Mouse (Mus musculus) heart, embryonic 11.5 days (tissue): ENCODE measurements around the gene Unc79. TPM values are rescaled to one million over a fixed set of nuclear protein-coding genes. Genes with fewer than 3 reads are reported as not detected.

Source experiments
- ATAC-seq: fragments of 200-750 bp; cut with Nextera tagmentation; replicated peaks from 2 replicates; pipeline ENCODE4 v1.8.0; 2017; ENCODE audit warnings: moderate library complexity; ENCODE audit not compliant: insufficient number of reproducible peaks, low FRiP score, low TSS enrichment
- H3K27ac ChIP-seq: fragments of 300-500 bp; sonication (generic); 2 replicates; pipeline ENCODE4 v1.5.1; 2014; ENCODE audit warnings: mild to moderate bottlenecking, low read depth, low read length
- H3K27me3 ChIP-seq: fragments of 300-500 bp; sonication (generic); 2 replicates; pipeline ENCODE4 v1.6.1; 2014; ENCODE audit warnings: mild to moderate bottlenecking, low read length, mixed read lengths; ENCODE audit not compliant: control insufficient read depth, insufficient read depth
- H3K36me3 ChIP-seq: fragments of 300-500 bp; sonication (generic); 2 replicates; pipeline ENCODE4 v1.6.1; 2014; ENCODE audit warnings: mild to moderate bottlenecking, low read length, moderate library complexity, mixed read lengths; ENCODE audit not compliant: control insufficient read depth, insufficient read depth
- H3K4me1 ChIP-seq: fragments of 300-500 bp; sonication (generic); 2 replicates; pipeline ENCODE4 v1.6.1; 2014; ENCODE audit warnings: low read length; ENCODE audit not compliant: control insufficient read depth, insufficient read depth
- H3K4me2 ChIP-seq: fragments of 300-500 bp; sonication (generic); 2 replicates; pipeline ENCODE4 v1.6.1; 2014; ENCODE audit warnings: mild to moderate bottlenecking, moderate library complexity
- H3K4me3 ChIP-seq: fragments of 300-500 bp; sonication (generic); 2 replicates; pipeline ENCODE4 v1.5.1; 2014; ENCODE audit warnings: low read depth, low read length
- H3K9ac ChIP-seq: fragments of 300-500 bp; sonication (generic); 2 replicates; pipeline ENCODE4 v1.6.1; 2014; ENCODE audit warnings: mild to moderate bottlenecking, low read depth, low read length, moderate library complexity
- H3K9me3 ChIP-seq: fragments of 300-500 bp; sonication (generic); replicated peaks from 2 replicates; pipeline ENCODE4 v1.6.1; 2016; ENCODE audit warnings: low read length; ENCODE audit not compliant: control insufficient read depth
- WGBS: fragments of 180-500 bp; shearing (Covaris S2); extraction: QIAGEN DNeasy Blood & Tissue Kit; methylation state at CpG from one replicate; pipeline ENCODE4 v1.1.7; 2014; ENCODE audit not compliant: insufficient replicate concordance; 5-methylcytosine and 5-hydroxymethylcytosine counted together
- polyA plus RNA-seq: library from polyadenylated mRNA; unstranded; fragments of >200 nt; fragmentation: Nextera tagmentation; extraction: Ambion mirVana; gene quantifications from 2 replicates; pipeline ENCODE4 v1.2.1, GENCODE M21; 2014

Gene Unc79
- polyA plus RNA-seq, 1 experiment from 2014 or later, result 0.16 TPM

GRCm38 (mm10) chr12:103209581-103209980, 260.9 kb downstream of the Unc79 start:
- Histone ChIP-seq H3K36me3 (no peaks in the 10 kb centered on the region), H3K27me3 (no peaks in the 10 kb centered on the region), H3K4me3 (no peak overlapping the region), H3K4me2 (no peak overlapping the region), H3K27ac (no peak overlapping the region), H3K9ac (no peak overlapping the region), H3K4me1 (no peaks in the 10 kb centered on the region), H3K9me3 (no peaks in the 10 kb centered on the region)
- WGBS, result 83% methylated on average over 7 of the region's 7 CpGs
- no peak; the same call in 1 of the 2 replicates for ATAC-seq

DNA sequence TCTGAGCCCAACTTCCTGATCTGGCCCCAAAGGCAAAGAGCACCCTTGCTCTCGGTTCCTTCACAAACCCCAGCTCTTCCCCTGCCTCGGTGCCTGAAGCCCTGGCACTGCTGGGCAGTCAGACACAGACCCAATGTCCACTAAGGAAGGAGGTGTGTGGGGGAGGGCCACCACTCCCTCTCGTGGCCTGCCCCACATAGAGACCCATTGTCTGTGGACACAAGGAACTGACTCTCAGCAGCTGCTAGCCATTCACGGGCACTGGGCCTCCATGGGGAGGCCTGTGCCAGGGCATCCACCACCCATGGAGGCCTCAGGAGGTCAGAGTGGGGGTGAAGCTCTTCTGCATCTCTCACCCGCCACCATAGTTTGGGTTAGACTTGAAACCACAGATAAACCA, 262.4 kb downstream of the Unc79 start:
- H3K27ac ChIP-seq, result no peak overlapping the region
- no peak overlapping the region for H3K9ac ChIP-seq
- no peak overlapping the region for H3K4me3 ChIP-seq
- ATAC-seq, result no peak
- H3K4me2 ChIP-seq, result no peak overlapping the region
- H3K9me3 ChIP-seq, result no peaks in the 10 kb centered on the region
- WGBS, result 72% methylated on average over 5 of the region's 5 CpGs
- no peaks in the 10 kb centered on the region for H3K36me3 ChIP-seq
- no peaks in the 10 kb centered on the region for H3K4me1 ChIP-seq
- no peaks in the 10 kb centered on the region for H3K27me3 ChIP-seq

- Histone ChIP-seq H3K36me3 (no peaks in the 10 kb centered on the region), H3K4me1 (no peaks in the 10 kb centered on the region), H3K9ac (no peak overlapping the region), H3K27ac (no peak overlapping the region), H3K9me3 (no peaks in the 10 kb centered on the region), H3K4me2 (no peak overlapping the region), H3K4me3 (no peak overlapping the region), H3K27me3 (no peaks in the 10 kb centered on the region)
- 68% methylated on average over 2 of the region's 2 CpGs for WGBS
- ATAC-seq, result no peak
These were observed 264.9 kb downstream of the Unc79 start for GRCm38 (mm10) chr12:103213591-103213990.

DNA sequence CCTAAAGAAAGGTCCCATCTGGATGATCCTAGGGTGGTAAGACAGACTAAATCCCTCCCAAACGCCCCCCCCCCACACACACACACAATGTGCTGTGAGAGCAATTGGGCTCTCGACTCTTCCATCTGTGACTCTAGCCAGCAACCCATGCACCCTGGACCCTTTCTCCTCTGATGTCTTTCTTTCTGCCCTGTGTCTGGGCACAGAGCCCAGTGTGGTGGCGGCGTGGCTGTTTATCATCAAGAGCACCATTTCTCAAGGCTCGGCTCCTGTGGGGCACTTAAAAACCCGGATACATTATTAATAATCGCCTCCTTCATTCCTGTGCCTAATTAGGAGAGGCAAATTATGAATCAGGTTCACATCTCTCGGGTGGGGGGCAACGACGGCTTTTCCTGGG, 265.6 kb downstream of the Unc79 start:
- H3K36me3 ChIP-seq, result no peaks in the 10 kb centered on the region
- no peak for ATAC-seq
- no peak overlapping the region for H3K27ac ChIP-seq
- no peaks in the 10 kb centered on the region for H3K9me3 ChIP-seq
- 54% methylated on average over 10 of the region's 10 CpGs for WGBS
- H3K27me3 ChIP-seq, result no peaks in the 10 kb centered on the region
- H3K4me1 ChIP-seq, result no peaks in the 10 kb centered on the region
- no peak overlapping the region for H3K4me2 ChIP-seq
- no peak overlapping the region for H3K4me3 ChIP-seq
- no peak overlapping the region for H3K9ac ChIP-seq

DNA sequence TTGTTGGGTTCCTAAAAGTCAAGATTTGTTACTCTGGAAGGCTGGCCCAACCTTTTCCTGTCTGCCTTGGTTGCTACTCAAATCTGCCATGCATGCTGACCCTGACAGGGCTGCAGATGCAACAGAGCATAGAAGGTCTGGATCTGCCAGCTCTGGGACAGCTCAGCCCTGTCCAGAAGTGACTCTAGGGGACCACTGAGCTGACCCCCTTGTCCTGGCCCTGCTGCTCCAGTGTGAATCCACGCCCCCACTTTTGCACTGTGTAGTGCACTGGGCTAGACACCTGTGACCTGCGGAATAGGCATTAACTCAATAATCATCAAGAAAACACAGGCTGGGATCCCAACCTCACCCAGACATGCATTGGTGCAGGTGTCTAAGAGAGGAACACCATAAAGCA, 266.1 kb downstream of the Unc79 start:
- H3K9ac ChIP-seq, result no peak overlapping the region
- no peaks in the 10 kb centered on the region for H3K4me1 ChIP-seq
- no peaks in the 10 kb centered on the region for H3K27me3 ChIP-seq
- no peak overlapping the region for H3K4me2 ChIP-seq
- 89% methylated on average over 2 of the region's 2 CpGs for WGBS
- no peak overlapping the region for H3K4me3 ChIP-seq
- ATAC-seq, result no peak
- no peak overlapping the region for H3K27ac ChIP-seq
- H3K36me3 ChIP-seq, result no peaks in the 10 kb centered on the region
- H3K9me3 ChIP-seq, result no peaks in the 10 kb centered on the region

DNA sequence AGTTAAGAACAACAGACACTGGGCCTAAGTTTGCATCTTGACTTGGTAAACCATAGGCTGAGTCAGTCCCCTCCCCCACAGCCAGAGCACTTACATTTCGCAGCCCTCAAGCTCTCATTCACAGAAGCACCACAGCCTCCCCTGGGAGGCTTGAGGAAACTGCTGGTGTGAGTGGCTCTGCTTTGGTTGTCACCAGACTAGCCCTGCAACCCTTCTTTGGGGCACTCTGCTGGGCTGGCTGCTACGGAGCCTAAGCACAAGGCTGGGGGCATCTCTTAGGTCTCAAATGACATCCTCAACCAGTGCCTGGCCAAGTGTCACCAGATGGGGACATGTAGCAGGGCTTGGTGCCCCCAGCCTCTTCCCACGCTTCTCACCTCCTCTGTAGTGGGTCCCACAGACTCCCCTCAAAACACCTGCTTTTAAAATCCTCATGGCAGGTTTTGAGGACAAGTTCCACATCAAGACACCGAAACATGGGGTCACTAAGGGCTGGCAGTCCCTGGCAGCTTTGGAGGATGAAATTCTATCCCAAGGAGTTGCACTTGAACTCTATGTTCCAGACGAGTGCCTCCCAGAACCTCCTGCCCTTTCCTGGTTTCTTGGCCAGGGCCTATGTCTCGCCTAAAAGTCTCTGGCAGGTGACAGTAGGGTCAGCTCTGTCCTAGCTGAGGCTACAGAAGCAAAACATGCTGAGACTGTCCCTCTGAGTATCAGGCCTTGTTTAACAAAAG, 267.4 kb downstream of the Unc79 start:
- ATAC-seq, result no peak
- H3K4me1 ChIP-seq, result no peaks in the 10 kb centered on the region
- H3K4me2 ChIP-seq, result no peak overlapping the region
- no peaks in the 10 kb centered on the region for H3K27me3 ChIP-seq
- WGBS, result 55% methylated on average over 6 of the region's 6 CpGs
- H3K36me3 ChIP-seq, result no peaks in the 10 kb centered on the region
- H3K4me3 ChIP-seq, result no peak overlapping the region
- H3K27ac ChIP-seq, result no peak overlapping the region
- no peaks in the 10 kb centered on the region for H3K9me3 ChIP-seq
- no peak overlapping the region for H3K9ac ChIP-seq

GRCm38 (mm10) chr12:103223671-103224070, 275.0 kb downstream of the Unc79 start:
- 0 out of 2 replicates have a peak, but pooled peaks cover 2% of the 10 kb centered on the region for H3K4me1 ChIP-seq
- no peak overlapping the region for H3K4me2 ChIP-seq
- ATAC-seq, result no peak
- H3K9ac ChIP-seq, result no peak overlapping the region
- no peaks in the 10 kb centered on the region for H3K36me3 ChIP-seq
- H3K9me3 ChIP-seq, result no peaks in the 10 kb centered on the region
- H3K4me3 ChIP-seq, result no peak overlapping the region
- 85% methylated on average over 9 of the region's 9 CpGs for WGBS
- H3K27me3 ChIP-seq, result no peaks in the 10 kb centered on the region
- no peak overlapping the region for H3K27ac ChIP-seq

DNA sequence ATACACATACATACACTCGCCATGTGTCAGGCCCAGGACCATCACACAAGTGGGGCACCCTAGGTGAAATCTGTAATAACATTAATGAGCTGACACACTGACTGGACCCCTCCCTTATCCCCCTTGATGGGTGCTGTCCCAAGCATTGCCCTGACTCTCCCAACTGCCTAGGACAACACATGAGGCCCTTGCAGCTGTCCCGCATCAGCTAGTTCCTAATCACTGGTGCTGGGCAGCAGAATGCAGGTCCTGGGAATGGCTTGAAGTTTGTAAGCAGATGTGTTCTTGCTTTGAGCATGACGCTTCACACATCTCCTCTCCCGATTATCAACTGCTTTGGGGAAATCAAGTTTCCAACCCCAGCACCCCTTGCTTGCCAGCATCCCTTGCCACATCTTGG, 277.5 kb downstream of the Unc79 start:
- Histone ChIP-seq H3K4me2 (no peak overlapping the region), H3K9me3 (no peaks in the 10 kb centered on the region), H3K4me3 (no peak overlapping the region), H3K27me3 (no peaks in the 10 kb centered on the region), H3K9ac (no peak overlapping the region), H3K27ac (no peak overlapping the region), H3K36me3 (no peaks in the 10 kb centered on the region), H3K4me1 (0 out of 2 replicates have a peak, but pooled peaks cover 2% of the 10 kb centered on the region)
- 65% methylated on average over 4 of the region's 4 CpGs for WGBS
- ATAC-seq, result no peak

DNA sequence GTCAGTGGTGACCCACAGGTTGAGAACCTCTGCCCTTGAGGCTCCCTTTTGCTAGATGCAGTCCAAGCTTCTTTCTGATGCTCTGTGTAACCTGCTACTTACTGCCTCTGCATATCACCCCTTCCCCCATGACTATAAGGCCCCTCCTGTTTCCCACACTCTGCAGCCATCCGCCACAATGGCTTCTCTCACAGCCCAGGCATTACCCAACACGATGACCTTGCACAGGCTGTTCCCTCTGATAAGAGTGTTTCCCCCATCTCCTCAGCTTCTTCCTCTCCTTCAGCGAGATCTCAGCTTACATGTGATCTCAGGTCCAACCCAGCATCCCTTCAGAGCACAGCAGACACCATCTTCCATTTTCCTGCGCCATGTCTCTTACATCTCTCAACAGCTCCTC, 280.4 kb downstream of the Unc79 start:
- Histone ChIP-seq H3K36me3 (no peaks in the 10 kb centered on the region), H3K4me1 (no peaks in the 10 kb centered on the region), H3K4me3 (no peak overlapping the region), H3K27ac (no peak overlapping the region), H3K9ac (no peak overlapping the region), H3K9me3 (no peaks in the 10 kb centered on the region), H3K4me2 (no peak overlapping the region), H3K27me3 (no peaks in the 10 kb centered on the region)
- ATAC-seq, result no peak
- WGBS, result 52% methylated on average over 4 of the region's 4 CpGs
